Mouse (Mus musculus) heart, embryonic 16.5 days (tissue): ENCODE data around the gene Acsl1. TPM values are rescaled to one million over a fixed set of nuclear protein-coding genes. Genes with fewer than 3 reads are reported as not detected.
A peak's percentile ranks its signal among the peaks of the same experiment; 100 is the strongest.

ENCODE experiments used
- ATAC-seq: fragments of 200-750 bp; cut with Nextera tagmentation; replicated peaks from 2 replicates; pipeline ENCODE4 v1.8.0; 2017; ENCODE audit warnings: moderate number of reproducible peaks; ENCODE audit not compliant: insufficient read depth, low FRiP score; ENCODE audit errors: extremely low read depth
- H3K27ac ChIP-seq: fragments of 300-500 bp; sonication (generic); 2 replicates; pipeline ENCODE4 v1.5.1; 2014; ENCODE audit warnings: mild to moderate bottlenecking, low read length, control low read depth, moderate library complexity
- H3K27me3 ChIP-seq: fragments of 300-500 bp; sonication (generic); 2 replicates; pipeline ENCODE4 v1.6.1; 2014; ENCODE audit warnings: low read length, mixed read lengths; ENCODE audit not compliant: control insufficient read depth, insufficient read depth
- H3K36me3 ChIP-seq: fragments of 300-500 bp; sonication (generic); 2 replicates; pipeline ENCODE4 v1.6.1; 2014; ENCODE audit not compliant: control insufficient read depth, insufficient read depth
- H3K4me1 ChIP-seq: fragments of 300-500 bp; sonication (generic); 2 replicates; pipeline ENCODE4 v1.6.1; 2014; ENCODE audit warnings: low read length, mixed read lengths; ENCODE audit not compliant: control insufficient read depth, insufficient read depth
- H3K4me2 ChIP-seq: fragments of 300-500 bp; sonication (generic); 2 replicates; pipeline ENCODE4 v1.6.1; 2014; ENCODE audit warnings: low read depth, mild to moderate bottlenecking, control low read depth, low read length
- H3K4me3 ChIP-seq: fragments of 300-500 bp; sonication (generic); 2 replicates; pipeline ENCODE4 v1.5.1; 2014; ENCODE audit warnings: mild to moderate bottlenecking, control low read depth, low read length
- H3K9ac ChIP-seq: fragments of 300-500 bp; sonication (generic); 2 replicates; pipeline ENCODE4 v1.6.1; 2014; ENCODE audit warnings: low read length, control low read depth
- H3K9me3 ChIP-seq: fragments of 300-500 bp; sonication (generic); replicated peaks from 2 replicates; pipeline ENCODE4 v1.6.1; 2016; ENCODE audit warnings: low read length; ENCODE audit not compliant: control insufficient read depth
- WGBS: fragments of 180-500 bp; shearing (Covaris S2); extraction: QIAGEN DNeasy Blood & Tissue Kit; methylation state at CpG from one replicate; pipeline ENCODE4 v1.1.7; 2014; 5-methylcytosine and 5-hydroxymethylcytosine counted together
- polyA plus RNA-seq: library from polyadenylated mRNA; unstranded; fragments of >200 nt; fragmentation: Nextera tagmentation; extraction: Ambion mirVana; gene quantifications from 2 replicates; pipeline ENCODE4 v1.2.1, GENCODE M21; 2015

Gene Acsl1
- polyA plus RNA-seq, 1 experiment from 2014 or later, result 88.1 TPM

- Histone ChIP-seq H3K4me3 (no peak overlapping the region), H3K4me1 (peaks cover 18% of the 10 kb centered on the region), H3K27ac (peak overlapping the region; percentile 72), H3K36me3 (0 out of 2 replicates have a peak, but pooled peaks cover 3% of the 10 kb centered on the region), H3K4me2 (peak overlapping the region; percentile 28), H3K9me3 (no peaks in the 10 kb centered on the region), H3K9ac (peak overlapping the region; percentile 52), H3K27me3 (no peaks in the 10 kb centered on the region)
- WGBS, result 18% methylated on average over 7 of the region's 7 CpGs
- peak; percentile 51; the same call in 1 of the 2 replicates for ATAC-seq
These were observed 9.1 kb downstream of the Acsl1 start for GRCm38 (mm10) chr8:46479794-46480532.

GRCm38 (mm10) chr8:46480533-46480900 lies 9.7 kb downstream of the Acsl1 start:
- H3K27ac ChIP-seq, result peak overlapping the region; percentile 72
- peak overlapping the region; percentile 52 for H3K9ac ChIP-seq
- H3K4me2 ChIP-seq, result no peak overlapping the region
- no peaks in the 10 kb centered on the region for H3K27me3 ChIP-seq
- no peak overlapping the region for H3K4me3 ChIP-seq
- WGBS, result 49% methylated on average over 6 of the region's 6 CpGs
- H3K36me3 ChIP-seq, result 0 out of 2 replicates have a peak, but pooled peaks cover 3% of the 10 kb centered on the region
- no peak for ATAC-seq
- peaks cover 18% of the 10 kb centered on the region for H3K4me1 ChIP-seq
- no peaks in the 10 kb centered on the region for H3K9me3 ChIP-seq

GRCm38 (mm10) chr8:46482771-46483170 lies 11.9 kb downstream of the Acsl1 start:
- Histone ChIP-seq H3K4me3 (no peak overlapping the region), H3K9me3 (no peaks in the 10 kb centered on the region), H3K4me1 (peaks cover 19% of the 10 kb centered on the region), H3K9ac (no peak overlapping the region), H3K27me3 (no peaks in the 10 kb centered on the region), H3K4me2 (no peak overlapping the region), H3K36me3 (0 out of 2 replicates have a peak, but pooled peaks cover 3% of the 10 kb centered on the region), H3K27ac (no peak overlapping the region)
- no peak for ATAC-seq
- WGBS, result 87% methylated on average over 4 of the region's 4 CpGs

GRCm38 (mm10) chr8:46483247-46483646 lies 12.4 kb downstream of the Acsl1 start:
- Histone ChIP-seq H3K27ac (no peak overlapping the region), H3K9me3 (no peaks in the 10 kb centered on the region), H3K4me3 (no peak overlapping the region), H3K4me1 (peaks cover 23% of the 10 kb centered on the region), H3K9ac (peak overlapping the region; percentile 30; the same call in 1 of the 2 replicates), H3K4me2 (no peak overlapping the region), H3K36me3 (0 out of 2 replicates have a peak, but pooled peaks cover 3% of the 10 kb centered on the region), H3K27me3 (no peaks in the 10 kb centered on the region)
- WGBS, result 75% methylated on average over 4 of the region's 4 CpGs
- ATAC-seq, result no peak

GRCm38 (mm10) chr8:46484077-46484476 lies 13.2 kb downstream of the Acsl1 start:
- H3K36me3 ChIP-seq, result 0 out of 2 replicates have a peak, but pooled peaks cover 3% of the 10 kb centered on the region
- H3K9me3 ChIP-seq, result no peaks in the 10 kb centered on the region
- H3K27me3 ChIP-seq, result no peaks in the 10 kb centered on the region
- H3K27ac ChIP-seq, result no peak overlapping the region
- H3K4me2 ChIP-seq, result no peak overlapping the region
- WGBS, result 46% methylated on average over 4 of the region's 4 CpGs
- H3K4me3 ChIP-seq, result no peak overlapping the region
- ATAC-seq, result no peak
- peaks cover 28% of the 10 kb centered on the region for H3K4me1 ChIP-seq
- no peak overlapping the region for H3K9ac ChIP-seq

GRCm38 (mm10) chr8:46484931-46485463 lies 14.2 kb downstream of the Acsl1 start:
- 0 out of 2 replicates have a peak, but pooled peaks cover 3% of the 10 kb centered on the region for H3K36me3 ChIP-seq
- H3K27ac ChIP-seq, result no peak overlapping the region
- no peak for ATAC-seq
- H3K4me2 ChIP-seq, result no peak overlapping the region
- H3K9ac ChIP-seq, result no peak overlapping the region
- peaks cover 22% of the 10 kb centered on the region for H3K4me1 ChIP-seq
- 82% methylated on average over 8 of the region's 8 CpGs for WGBS
- no peaks in the 10 kb centered on the region for H3K9me3 ChIP-seq
- H3K27me3 ChIP-seq, result no peaks in the 10 kb centered on the region
- no peak overlapping the region for H3K4me3 ChIP-seq

GRCm38 (mm10) chr8:46488085-46488561 lies 17.3 kb downstream of the Acsl1 start:
- no peak for ATAC-seq
- WGBS, result 47% methylated on average over 7 of the region's 7 CpGs
- no peak overlapping the region for H3K4me3 ChIP-seq
- H3K4me1 ChIP-seq, result peaks cover 25% of the 10 kb centered on the region
- H3K36me3 ChIP-seq, result peaks cover 4% of the 10 kb centered on the region; the same call in 1 of the 2 replicates
- no peak overlapping the region for H3K9ac ChIP-seq
- no peak overlapping the region for H3K4me2 ChIP-seq
- H3K27me3 ChIP-seq, result no peaks in the 10 kb centered on the region
- no peaks in the 10 kb centered on the region for H3K9me3 ChIP-seq
- 0 out of 2 replicates have a peak overlapping the region, but pooled peaks have one; percentile 3 for H3K27ac ChIP-seq

- H3K27me3 ChIP-seq, result no peaks in the 10 kb centered on the region
- WGBS, result 81% methylated on average over 1 of the region's 1 CpGs
- no peak overlapping the region for H3K27ac ChIP-seq
- H3K4me3 ChIP-seq, result no peak overlapping the region
- peaks cover 6% of the 10 kb centered on the region for H3K36me3 ChIP-seq
- ATAC-seq, result no peak
- H3K9me3 ChIP-seq, result no peaks in the 10 kb centered on the region
- H3K4me1 ChIP-seq, result peaks cover 23% of the 10 kb centered on the region
- H3K4me2 ChIP-seq, result no peak overlapping the region
- H3K9ac ChIP-seq, result no peak overlapping the region
These were observed 18.4 kb downstream of the Acsl1 start for GRCm38 (mm10) chr8:46489196-46489595.

- peak overlapping the region; percentile 78 for H3K27ac ChIP-seq
- H3K4me1 ChIP-seq, result peaks cover 23% of the 10 kb centered on the region
- no peak overlapping the region for H3K4me3 ChIP-seq
- no peaks in the 10 kb centered on the region for H3K9me3 ChIP-seq
- no peak overlapping the region for H3K9ac ChIP-seq
- peak overlapping the region; percentile 58; the same call in 1 of the 2 replicates for H3K4me2 ChIP-seq
- ATAC-seq, result no peak
- H3K27me3 ChIP-seq, result no peaks in the 10 kb centered on the region
- peaks cover 8% of the 10 kb centered on the region for H3K36me3 ChIP-seq
- WGBS, result 90% methylated on average over 8 of the region's 8 CpGs
These were observed 19.4 kb downstream of the Acsl1 start for GRCm38 (mm10) chr8:46490250-46490649.
